Mouse (Mus musculus) heart, adult 8-10 months (tissue): ENCODE data around the gene Ezh2. TPM values are rescaled to one million over a fixed set of nuclear protein-coding genes. Genes with fewer than 3 reads are reported as not detected.

ENCODE experiments used
- DNase-seq: peaks from one replicate; pipeline ENCODE4 v3.0.0; 2022; ENCODE audit warnings: low spot score
- total RNA-seq, 4 experiments: library from RNA; stranded (reverse); gene quantifications; 2 replicates each; pipeline ENCODE4 v1.2.4; 2022

The Ezh2 gene
- total RNA-seq, 4 experiments from 2014 or later, result 5.1 to 11.1 (median 8.1) TPM

- no peak for DNase-seq
Measured at GRCm38 (mm10) chr6:47552280-47552679, 42.9 kb downstream of the Ezh2 start.

- no peak for DNase-seq
Measured at GRCm38 (mm10) chr6:47535333-47535732, 59.8 kb downstream of the Ezh2 start.

GRCm38 (mm10) chr6:47532547-47532946 lies 62.6 kb downstream of the Ezh2 start:
- DNase-seq, result no peak

GRCm38 (mm10) chr6:47527655-47528054 lies 67.5 kb downstream of the Ezh2 start:
- no peak for DNase-seq

- DNase-seq, result no peak
Measured at GRCm38 (mm10) chr6:47527129-47527528, 68.0 kb downstream of the Ezh2 start.

- DNase-seq, result no peak
Measured at GRCm38 (mm10) chr6:47526446-47526845, 68.7 kb downstream of the Ezh2 start.

- DNase-seq, result no peak
Measured at GRCm38 (mm10) chr6:47525041-47525440, 70.1 kb downstream of the Ezh2 start.

- no peak for DNase-seq
Measured at GRCm38 (mm10) chr6:47522431-47522830, 72.7 kb downstream of the Ezh2 start.

GRCm38 (mm10) chr6:47520030-47520429 lies 75.1 kb downstream of the Ezh2 start:
- no peak for DNase-seq

- no peak for DNase-seq
Measured at GRCm38 (mm10) chr6:47494562-47494961, 100.6 kb downstream of the Ezh2 start.

GRCm38 (mm10) chr6:47482027-47482426 lies 113.1 kb downstream of the Ezh2 start:
- DNase-seq, result no peak

Other genes with a start within 250 kb of the Ezh2 start
- gene Cul1, start 141.9 kb downstream of the Ezh2 start, total RNA-seq, result 10 to 100 TPM; 57.7 to 67.0 (median 61.7) TPM
- 10 to 100 TPM; 35.8 to 45.8 (median 38.8) TPM for gene Pdia4, start 218.1 kb upstream of the Ezh2 start, total RNA-seq
- 1 to 10 TPM in 3 of 4 experiments, under 1 TPM in 1; 0.97 to 1.3 (median 1.1) TPM for gene Zfp786, start 235.5 kb upstream of the Ezh2 start, total RNA-seq
- 1 to 10 TPM; 5.9 to 8.4 (median 6.9) TPM for gene Zfp398, start 240.3 kb upstream of the Ezh2 start, total RNA-seq